Mouse (Mus musculus): ENCODE results near the gene Dnajc16.

Gene Dnajc16

GRCm38 (mm10) chr4:141763476-141763875 is 27.3 kb downstream of the Dnajc16 start:
- in situ Hi-C loops (cut with MboI, MseI) = no loop called here

- in situ Hi-C loops (cut with MboI, MseI) = no loop called here
Observed at GRCm38 (mm10) chr4:141762102-141762598, 28.6 kb downstream of the Dnajc16 start.

GRCm38 (mm10) chr4:141760942-141761341 is 29.8 kb downstream of the Dnajc16 start:
- in situ Hi-C loops (cut with MboI, MseI) = no loop called here

DNA sequence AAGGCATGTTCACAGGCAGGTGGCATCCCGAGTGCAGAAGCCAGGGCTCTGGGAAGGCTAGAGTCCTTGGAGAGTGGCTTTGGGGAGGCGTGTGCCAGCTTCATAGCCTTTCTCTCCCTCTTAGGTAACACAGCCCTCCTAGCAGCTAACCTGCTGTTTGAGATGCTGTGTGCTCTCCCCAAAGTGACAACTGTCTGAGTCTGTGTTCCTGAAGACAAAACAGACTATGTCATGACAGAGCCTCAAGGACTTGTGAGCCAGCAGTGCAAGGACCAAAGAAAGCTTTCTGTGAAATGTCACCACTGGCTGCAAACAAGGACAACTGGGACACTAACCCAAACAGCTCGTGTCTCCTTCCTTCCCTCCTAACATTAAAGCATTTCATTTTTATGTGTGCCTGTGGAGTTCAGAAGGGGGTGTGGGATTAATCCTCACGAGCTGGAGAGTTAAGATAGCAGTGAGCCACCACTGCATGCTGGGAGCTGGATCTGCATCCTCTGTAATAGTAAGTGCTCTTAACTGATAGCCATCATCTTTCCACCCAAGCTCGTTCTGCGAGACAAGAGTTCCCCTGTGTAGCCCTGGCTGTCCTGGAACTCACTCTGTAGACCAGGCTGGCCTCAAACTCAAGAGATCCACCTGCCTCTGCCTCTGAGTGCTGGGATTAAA is 31.7 kb downstream of the Dnajc16 start:
- in situ Hi-C loops (cut with MboI, MseI) = no loop called here

GRCm38 (mm10) chr4:141757124-141757523 is 33.6 kb downstream of the Dnajc16 start:
- in situ Hi-C loops (cut with MboI, MseI) = no loop called here

DNA sequence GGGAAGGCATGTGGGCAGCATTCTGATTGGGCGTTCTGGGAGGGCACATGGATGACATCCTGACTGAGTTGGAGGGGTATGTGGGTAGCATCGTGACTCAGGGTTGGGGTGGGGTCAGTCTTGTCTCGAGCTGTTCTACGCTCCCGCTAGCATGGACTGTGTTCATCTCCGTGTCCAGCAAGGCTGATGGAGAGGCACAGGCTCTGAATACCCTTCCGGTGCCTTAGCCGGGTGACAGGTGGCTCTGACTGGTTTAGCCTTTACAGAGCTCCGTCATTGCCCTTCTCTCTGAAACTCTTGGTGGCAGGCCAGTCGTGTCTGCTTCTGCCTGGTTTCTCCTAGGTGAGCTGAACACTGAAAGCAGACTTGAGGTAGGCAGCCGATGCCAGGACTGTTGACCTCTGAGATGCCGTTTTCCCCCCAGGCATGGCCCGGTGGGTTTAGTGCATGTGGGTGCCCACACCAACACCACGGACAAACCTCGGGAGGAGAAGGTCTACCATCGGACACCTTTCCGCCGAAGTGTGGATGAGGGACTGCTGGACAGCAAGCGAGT is 35.3 kb downstream of the Dnajc16 start:
- in situ Hi-C loops (cut with MboI, MseI) = no loop called here

DNA sequence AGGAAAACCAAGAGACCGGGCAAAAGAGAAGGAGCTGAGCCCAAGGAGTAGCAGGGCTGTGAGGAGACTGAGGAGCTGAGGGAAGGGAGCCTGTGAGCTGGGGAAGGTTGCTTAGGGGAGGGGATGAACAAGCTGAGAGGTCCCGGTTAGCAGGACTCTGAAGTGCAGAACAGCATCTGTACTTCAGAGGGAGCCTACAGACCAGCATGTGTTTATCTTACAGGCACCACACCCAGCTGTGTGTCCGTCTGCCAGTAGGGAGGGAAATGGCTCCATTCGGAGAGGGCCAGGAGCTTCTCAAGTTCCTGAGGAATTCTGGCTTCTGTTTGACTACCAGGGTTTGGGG is 38.7 kb downstream of the Dnajc16 start:
- in situ Hi-C loops (cut with MboI, MseI) = no loop called here

- in situ Hi-C loops (cut with MboI, MseI) = no loop called here
Observed at GRCm38 (mm10) chr4:141751419-141752075, 39.2 kb downstream of the Dnajc16 start.

DNA sequence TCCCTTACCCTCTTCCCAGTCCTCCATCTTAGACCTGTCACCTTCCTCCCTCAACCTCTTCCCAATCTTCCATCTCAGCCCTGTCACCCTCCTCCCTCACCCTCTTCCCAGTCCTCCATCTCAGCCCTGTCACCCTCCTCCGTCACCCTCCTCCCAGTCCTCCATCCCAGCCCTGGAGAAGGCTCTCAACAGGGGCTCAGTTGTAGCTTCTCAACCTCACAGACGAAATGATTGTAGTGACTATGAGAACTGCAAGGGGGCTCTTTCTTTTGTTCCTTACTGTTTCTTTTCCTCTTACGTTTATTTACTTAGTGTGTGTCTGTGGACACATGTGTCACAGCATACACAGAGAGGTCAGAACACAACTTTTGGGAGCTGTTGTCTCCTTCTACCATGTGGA is 39.9 kb downstream of the Dnajc16 start:
- in situ Hi-C loops (cut with MboI, MseI) = no loop called here

DNA sequence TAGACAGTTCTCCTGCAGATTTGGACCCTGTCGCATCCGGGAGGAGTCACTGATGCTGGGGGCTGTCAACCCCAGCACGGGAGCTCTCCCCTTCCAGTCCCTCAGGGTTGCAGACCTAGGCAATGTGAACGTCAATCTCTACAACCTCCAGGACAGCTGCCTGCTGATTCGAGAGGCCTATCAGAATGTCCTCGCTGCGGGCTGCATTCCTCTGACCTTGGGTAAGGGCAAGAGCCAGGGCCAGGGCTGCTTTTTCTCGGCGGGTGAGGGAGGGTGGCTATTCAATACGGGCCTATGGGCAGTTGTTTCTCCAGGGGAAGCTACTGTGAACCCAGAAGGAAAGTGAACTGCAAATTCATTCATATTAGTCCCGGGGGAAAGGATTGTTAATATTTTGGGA is 41.2 kb downstream of the Dnajc16 start:
- in situ Hi-C loops (cut with MboI, MseI) = no loop called here

GRCm38 (mm10) chr4:141746578-141747346 is 44.0 kb downstream of the Dnajc16 start, which contains the start of gene Agmat:
Agmat (plus strand) TSS chr4:141746672.
- in situ Hi-C loops (cut with MboI, MseI) = no loop called here

DNA sequence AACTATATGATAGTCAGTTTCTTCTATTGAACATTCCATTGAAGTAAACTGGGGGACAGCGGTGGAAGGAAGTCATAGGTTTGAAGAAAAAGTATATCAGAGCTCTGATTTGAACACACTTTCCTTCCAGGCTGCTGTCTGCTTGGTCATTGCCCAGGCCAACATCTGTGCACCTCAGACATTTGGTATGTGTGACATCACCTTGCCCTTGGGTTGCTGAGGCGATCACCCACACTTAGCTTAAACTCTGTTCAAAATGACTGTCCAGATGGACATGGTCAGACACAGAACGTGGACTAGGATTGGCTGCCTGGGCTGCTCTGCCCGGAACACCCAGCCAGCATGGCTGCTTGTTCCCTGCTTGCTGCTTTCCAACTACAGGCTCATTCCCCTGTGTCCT is 48.4 kb downstream of the Dnajc16 start:
- in situ Hi-C loops (cut with MboI, MseI) = no loop called here

- in situ Hi-C loops (cut with MboI, MseI) = no loop called here
Observed at GRCm38 (mm10) chr4:141741856-141742255, 48.9 kb downstream of the Dnajc16 start.

DNA sequence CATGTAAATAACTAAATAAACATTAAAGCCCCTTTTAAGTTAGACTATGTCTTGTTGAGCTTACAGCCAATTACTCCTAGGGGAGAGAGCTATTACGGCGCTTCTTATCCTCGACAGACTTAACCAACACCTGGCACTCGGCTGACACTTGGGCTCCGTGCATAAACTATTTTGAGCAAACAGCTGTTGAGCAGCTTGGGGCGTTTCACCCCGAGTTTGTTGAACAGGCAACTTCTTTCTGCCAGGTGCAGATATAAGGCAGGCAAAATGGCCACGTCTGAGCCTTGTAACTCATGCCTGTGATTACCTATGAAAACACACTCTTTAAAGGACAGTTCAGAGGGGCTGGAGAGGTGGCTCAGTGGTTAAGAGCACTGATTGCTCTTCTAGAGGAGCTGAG is 52.7 kb downstream of the Dnajc16 start:
- in situ Hi-C loops (cut with MboI, MseI) = loop anchor here (5.0 kb wide), 1 partner anchor 44 kb away; no protein-coding TSS in a partner anchor

GRCm38 (mm10) chr4:141736856-141737255 is 53.9 kb downstream of the Dnajc16 start:
- in situ Hi-C loops (cut with MboI, MseI) = loop anchor here (5.0 kb wide), 1 partner anchor 45 kb away; no protein-coding TSS in a partner anchor

- in situ Hi-C loops (cut with MboI, MseI) = loop anchor here (5.0 kb wide), 1 partner anchor 47 kb away; no protein-coding TSS in a partner anchor
Observed at GRCm38 (mm10) chr4:141735206-141735560, 55.5 kb downstream of the Dnajc16 start.

DNA sequence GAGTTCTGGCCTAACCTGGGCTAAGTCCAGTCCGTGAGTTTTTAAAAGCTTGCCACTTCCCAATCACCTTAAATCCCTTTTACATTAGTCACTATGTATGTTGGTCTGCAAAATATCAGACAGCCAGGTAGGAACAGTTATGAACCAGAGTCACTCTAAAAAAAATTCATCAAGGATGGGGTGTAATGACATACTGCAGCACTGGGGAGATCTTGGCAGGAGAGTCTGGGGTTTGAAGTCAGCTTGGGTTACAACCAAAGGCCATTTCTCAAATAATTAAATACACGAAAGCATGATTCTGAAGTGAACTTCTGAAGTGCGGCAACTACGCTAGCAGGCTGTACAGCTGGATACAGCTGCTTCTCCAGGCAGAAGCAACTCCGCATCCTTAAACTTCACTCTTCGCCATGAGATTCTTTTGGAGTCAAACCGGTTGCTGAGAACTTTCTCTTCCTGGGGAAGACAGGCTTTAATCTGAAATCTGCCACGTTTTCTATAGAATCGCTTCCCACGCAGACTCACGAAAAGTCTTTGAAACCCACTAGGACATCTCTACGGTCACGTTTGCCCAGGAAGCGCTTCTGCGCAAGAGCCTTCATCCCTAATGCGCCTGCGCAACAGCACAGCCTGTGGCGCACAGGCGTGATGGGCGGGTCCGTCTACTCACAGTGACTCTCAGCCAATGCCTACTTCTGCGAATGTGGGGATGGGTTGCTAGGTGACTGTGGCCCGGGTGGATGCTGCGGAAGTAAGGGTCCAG is 56.1 kb downstream of the Dnajc16 start:
- in situ Hi-C loops (cut with MboI, MseI) = loop anchor here (5.0 kb wide), 1 partner anchor 48 kb away; no protein-coding TSS in a partner anchor

GRCm38 (mm10) chr4:141731766-141732165 is 59.0 kb downstream of the Dnajc16 start:
- in situ Hi-C loops (cut with MboI, MseI) = no loop called here

DNA sequence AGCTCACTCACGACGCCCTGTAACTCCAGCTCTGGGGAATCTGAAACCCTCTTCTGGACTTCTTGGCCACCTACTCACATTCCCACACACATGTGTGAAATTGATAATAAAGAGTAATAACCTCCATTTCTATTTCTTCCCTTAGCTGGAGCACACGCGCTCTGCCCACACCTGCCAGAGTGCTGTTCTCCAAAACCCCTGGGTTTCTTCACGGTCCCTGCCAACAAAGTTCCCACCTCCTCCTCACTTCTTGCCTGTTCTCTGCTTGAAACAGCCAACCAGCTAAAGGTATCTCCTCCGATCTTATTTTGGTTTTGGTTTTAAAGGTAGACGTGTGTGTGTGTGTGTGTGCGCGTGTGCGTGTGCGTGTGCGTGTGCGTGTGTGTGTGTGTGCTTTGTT is 60.3 kb downstream of the Dnajc16 start:
- in situ Hi-C loops (cut with MboI, MseI) = no loop called here

DNA sequence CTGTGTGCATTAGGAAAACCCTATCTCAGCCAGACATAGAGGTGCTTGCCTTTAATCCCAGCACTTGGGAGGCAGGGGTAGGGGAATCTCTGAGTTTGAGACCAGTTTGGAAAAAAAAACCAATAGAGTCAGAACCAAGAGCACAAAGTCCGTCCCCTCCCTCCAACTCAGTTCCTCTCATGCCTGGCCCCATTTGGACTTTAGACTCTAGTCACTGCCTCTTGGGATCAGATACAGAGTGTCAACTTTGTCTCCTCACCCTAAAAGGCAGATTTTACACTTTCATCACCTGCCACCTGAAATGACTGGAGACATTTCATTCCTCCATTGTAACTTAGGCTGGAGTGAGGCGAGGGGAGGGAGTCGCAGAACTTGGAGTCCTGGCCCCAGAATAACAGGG is 61.5 kb downstream of the Dnajc16 start:
- in situ Hi-C loops (cut with MboI, MseI) = no loop called here

DNA sequence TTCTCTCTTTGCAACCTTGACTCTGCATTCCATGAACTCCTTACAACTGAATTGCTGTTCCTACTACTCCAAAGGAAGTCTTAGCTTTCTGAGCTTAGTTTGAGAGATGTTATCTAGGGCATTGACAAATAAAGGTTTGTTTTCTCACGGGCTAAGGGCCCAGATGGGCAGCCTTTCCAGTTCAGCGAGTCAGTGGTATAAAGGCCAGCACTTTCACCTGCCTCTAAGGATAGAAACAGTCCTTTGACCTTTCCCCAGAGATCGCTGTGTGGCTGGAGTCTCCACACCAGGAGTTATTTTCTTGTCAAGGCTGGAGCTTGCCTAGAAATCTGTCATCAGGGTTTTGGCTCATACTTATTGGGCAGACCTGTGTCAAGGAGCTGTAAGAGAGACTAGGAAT is 65.0 kb downstream of the Dnajc16 start:
- in situ Hi-C loops (cut with MboI, MseI) = no loop called here

Measured in T-helper 2 cell (primary cell).